Mouse (Mus musculus) kidney, embryonic 15.5 days (tissue): ENCODE results near the gene Fmo1. TPM values are rescaled to one million over a fixed set of nuclear protein-coding genes. Genes with fewer than 3 reads are reported as not detected.

Source experiments
- ATAC-seq: fragments of 200-750 bp; cut with Nextera tagmentation; replicated peaks from 2 replicates; pipeline ENCODE4 v1.8.0; 2017; ENCODE audit warnings: moderate TSS enrichment; ENCODE audit not compliant: low FRiP score
- H3K27ac ChIP-seq: fragments of 300-500 bp; sonication (generic); 2 replicates; pipeline ENCODE4 v1.5.1; 2015; ENCODE audit warnings: mild to moderate bottlenecking, inconsistent platforms
- H3K27me3 ChIP-seq: fragments of 300-500 bp; sonication (generic); 2 replicates; pipeline ENCODE4 v1.6.1; 2015; ENCODE audit warnings: inconsistent platforms
- H3K36me3 ChIP-seq: fragments of 300-500 bp; sonication (generic); 2 replicates; pipeline ENCODE4 v1.6.1; 2015; ENCODE audit warnings: inconsistent platforms
- H3K4me1 ChIP-seq: fragments of 300-500 bp; sonication (generic); 2 replicates; pipeline ENCODE4 v1.6.1; 2015; ENCODE audit warnings: inconsistent platforms
- H3K4me2 ChIP-seq: fragments of 300-500 bp; sonication (generic); 2 replicates; pipeline ENCODE4 v1.6.1; 2015; ENCODE audit warnings: moderate library complexity, mild to moderate bottlenecking, inconsistent platforms
- H3K4me3 ChIP-seq: fragments of 300-500 bp; sonication (generic); replicated peaks from 2 replicates; pipeline ENCODE4 v1.5.1; 2015; ENCODE audit warnings: mild to moderate bottlenecking, inconsistent platforms
- H3K9ac ChIP-seq: fragments of 300-500 bp; sonication (generic); 2 replicates; pipeline ENCODE4 v1.6.1; 2015; ENCODE audit warnings: mild to moderate bottlenecking, inconsistent platforms
- H3K9me3 ChIP-seq: fragments of 300-500 bp; sonication (generic); replicated peaks from 2 replicates; pipeline ENCODE4 v1.6.1; 2016; ENCODE audit warnings: inconsistent platforms
- WGBS: fragments of 180-500 bp; shearing (Covaris S2); methylation state at CpG from one replicate; pipeline ENCODE4 v1.1.7; 2015; ENCODE audit warnings: mixed read lengths; 5-methylcytosine and 5-hydroxymethylcytosine counted together
- polyA plus RNA-seq: library from polyadenylated mRNA; unstranded; fragments of >200 nt; fragmentation: Nextera tagmentation; extraction: Ambion mirVana; gene quantifications from 2 replicates; pipeline ENCODE4 v1.2.1, GENCODE M21; 2015

Gene Fmo1
- 41.5 and 42.2 TPM in 2 replicates for polyA plus RNA-seq

DNA sequence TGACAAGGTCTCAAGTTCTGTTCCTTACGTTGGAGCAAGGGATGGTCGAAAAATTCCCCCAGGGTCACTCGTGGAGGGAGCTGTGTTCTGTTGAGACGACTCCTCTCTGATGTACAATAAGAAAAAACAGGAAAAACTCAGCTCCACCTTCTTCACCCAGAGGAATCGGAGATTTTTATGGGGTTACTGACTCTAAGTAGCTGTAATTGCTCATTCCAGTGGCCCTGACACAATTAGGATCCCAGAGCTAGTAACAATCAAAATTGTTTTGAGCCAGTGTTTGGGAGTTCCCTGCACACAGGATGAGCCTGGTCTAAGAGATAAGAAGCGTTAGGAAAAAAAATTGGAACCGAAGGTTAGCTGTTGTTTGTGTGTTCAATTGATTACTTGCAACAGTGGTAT is at the start of gene Fmo1:
Fmo1 (minus strand) TSS at position 331 of the 402 bp plus-strand sequence.
- no peak for ATAC-seq
- Histone ChIP-seq H3K4me2 (no peak within 1 kb of the TSS), H3K9ac (no peak within 1 kb of the TSS), H3K27ac (peak within 1 kb of the TSS; percentile 22), H3K27me3 (no peaks in the 10 kb centered on the region), H3K4me3 (no peak within 1 kb of the TSS), H3K36me3 (no peaks in the 10 kb centered on the region), H3K9me3 (no peaks in the 10 kb centered on the region), H3K4me1 (peaks cover 10% of the 10 kb centered on the region)
- 31% methylated on average over 7 of the region's 7 CpGs for WGBS

DNA sequence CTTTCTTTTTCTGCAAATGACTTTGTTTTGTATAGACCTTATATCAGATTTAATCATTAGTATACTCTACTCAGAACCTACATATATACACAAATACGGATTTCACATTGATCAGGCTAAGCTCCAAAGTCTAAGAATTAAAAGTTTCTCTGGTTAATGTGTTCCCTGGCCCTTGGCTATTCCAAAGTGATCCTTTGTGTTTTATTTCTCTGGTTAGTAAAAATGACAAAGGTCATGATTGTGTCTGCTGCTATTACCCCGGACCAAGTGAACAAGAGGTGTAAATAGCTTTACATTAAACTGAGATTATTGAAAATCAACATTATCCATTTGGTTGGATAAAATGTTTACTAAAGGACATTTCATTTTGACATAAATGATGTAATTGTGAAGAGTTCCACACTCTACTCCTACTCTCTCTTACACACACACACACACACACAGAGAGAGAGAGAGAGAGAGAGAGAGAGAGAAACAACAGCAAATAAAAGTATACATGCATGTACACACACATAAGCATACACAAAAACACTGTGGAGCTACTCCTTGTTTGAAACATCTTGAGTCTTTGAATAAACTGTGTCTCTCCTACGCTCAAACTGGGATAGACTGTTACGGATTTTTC is 48.6 kb upstream of the Fmo1 start:
- H3K36me3 ChIP-seq: no peaks in the 10 kb centered on the region
- 85% methylated on average over 4 of the region's 4 CpGs for WGBS
- H3K27me3 ChIP-seq: no peaks in the 10 kb centered on the region
- H3K9me3 ChIP-seq: no peaks in the 10 kb centered on the region
- no peaks in the 10 kb centered on the region for H3K4me1 ChIP-seq
- no peak overlapping the region for H3K27ac ChIP-seq
- H3K4me3 ChIP-seq: no peak overlapping the region
- no peak overlapping the region for H3K4me2 ChIP-seq
- H3K9ac ChIP-seq: no peak overlapping the region
- ATAC-seq: no peak

DNA sequence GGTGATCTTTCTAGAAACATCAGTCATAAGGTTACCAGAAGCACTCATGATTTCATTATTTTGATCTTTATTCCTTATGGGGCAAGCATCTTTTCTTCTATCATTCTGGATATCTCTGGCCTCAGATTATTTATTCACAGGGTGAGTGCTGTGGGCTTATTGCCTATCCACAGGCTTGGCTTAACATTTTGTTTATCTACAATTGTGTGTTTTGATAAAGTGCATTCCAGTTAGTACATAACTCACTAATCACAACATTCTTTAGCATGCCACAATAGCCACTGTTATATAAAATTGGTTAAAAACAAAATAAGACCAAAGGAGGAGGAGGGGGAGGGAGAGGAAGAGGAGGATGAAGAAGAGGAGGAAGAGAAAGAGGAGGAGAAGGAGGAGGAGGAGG is 45.7 kb upstream of the Fmo1 start:
- Histone ChIP-seq H3K27ac (no peak overlapping the region), H3K36me3 (no peaks in the 10 kb centered on the region), H3K4me1 (no peaks in the 10 kb centered on the region), H3K4me2 (no peak overlapping the region), H3K9ac (no peak overlapping the region), H3K9me3 (no peaks in the 10 kb centered on the region), H3K4me3 (no peak overlapping the region), H3K27me3 (no peaks in the 10 kb centered on the region)
- no peak for ATAC-seq

DNA sequence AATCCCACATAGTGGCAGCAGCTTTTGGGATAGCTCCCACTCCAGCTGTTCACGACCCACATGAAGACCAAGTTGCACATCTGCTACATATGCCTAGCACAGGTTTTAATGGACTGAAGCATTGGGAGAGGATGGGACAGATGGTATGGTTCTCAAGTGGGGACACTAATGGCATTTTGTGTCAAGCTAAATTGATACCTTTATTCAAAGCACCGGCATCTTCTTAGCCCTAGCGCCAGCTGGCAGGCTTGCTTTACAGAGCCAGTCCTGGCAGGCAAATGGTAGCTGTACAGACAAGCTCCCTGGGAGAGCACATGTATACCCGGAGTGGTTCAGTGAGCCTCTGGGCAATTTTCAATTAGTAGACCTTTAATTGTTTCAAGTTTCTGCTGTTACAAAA is 35.5 kb upstream of the Fmo1 start:
- Histone ChIP-seq H3K9ac (no peak overlapping the region), H3K9me3 (no peaks in the 10 kb centered on the region), H3K4me3 (no peak overlapping the region), H3K27ac (no peak overlapping the region), H3K27me3 (no peaks in the 10 kb centered on the region), H3K4me1 (no peaks in the 10 kb centered on the region), H3K36me3 (no peaks in the 10 kb centered on the region), H3K4me2 (no peak overlapping the region)
- 50% methylated on average over 4 of the region's 4 CpGs for WGBS
- ATAC-seq: no peak

DNA sequence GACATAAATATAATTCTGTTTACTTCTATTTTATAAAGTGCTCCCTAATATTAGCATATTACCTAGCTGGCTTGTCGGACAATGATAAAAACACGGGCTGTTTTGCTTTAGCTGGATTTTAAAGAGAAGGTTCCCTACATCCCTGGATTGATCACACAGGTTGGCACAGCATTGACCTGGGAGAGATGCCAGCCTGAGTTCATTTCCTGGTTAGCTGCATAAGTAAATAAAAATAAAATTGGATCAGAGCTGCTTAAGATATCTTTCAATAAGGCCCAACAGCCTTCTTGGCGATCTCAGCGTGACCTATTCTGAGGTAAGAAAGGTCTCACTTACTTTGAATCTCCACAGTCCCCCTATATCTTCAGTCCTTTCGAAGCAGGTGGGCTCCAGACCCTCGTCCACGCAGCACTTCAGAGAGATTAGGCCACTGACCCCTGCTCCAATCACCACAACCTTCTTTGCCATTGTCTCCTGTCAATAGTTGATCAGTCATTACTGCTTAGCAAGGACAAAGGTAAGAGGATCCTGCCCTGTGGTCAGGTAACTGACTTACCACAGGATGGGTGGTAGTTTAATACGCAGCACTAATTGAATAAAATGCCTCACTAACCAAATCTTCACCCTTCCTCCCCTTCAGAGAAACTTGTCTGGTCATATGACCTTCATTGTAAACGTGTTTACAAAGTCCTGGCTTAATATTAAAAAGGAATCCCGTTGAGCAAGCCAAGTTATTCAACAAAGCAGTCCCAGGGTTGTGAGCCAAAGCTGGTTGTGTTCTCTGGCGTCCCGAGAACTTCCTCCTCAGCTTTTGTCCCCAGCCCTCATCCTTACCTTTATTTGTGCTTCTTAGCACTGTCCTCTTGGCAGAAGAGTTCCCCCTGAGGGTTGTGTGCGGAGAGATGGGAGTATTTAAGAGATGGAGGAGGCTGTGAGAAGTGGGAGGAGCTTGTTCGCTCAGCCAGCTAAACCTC is 31.7 kb upstream of the Fmo1 start, which contains the start of gene Fmo2:
Fmo2 (minus strand) TSS at position 889 of the 974 bp plus-strand sequence.
- ATAC-seq: no peak; the same call in 1 of the 2 replicates
- Histone ChIP-seq H3K9me3 (no peaks in the 10 kb centered on the region), H3K4me2 (no peak within 1 kb of the TSS), H3K4me1 (no peaks in the 10 kb centered on the region), H3K36me3 (no peaks in the 10 kb centered on the region), H3K27ac (no peak within 1 kb of the TSS), H3K27me3 (no peaks in the 10 kb centered on the region), H3K4me3 (no peak within 1 kb of the TSS), H3K9ac (no peak within 1 kb of the TSS)
- 76% methylated on average over 14 of the region's 14 CpGs for WGBS

DNA sequence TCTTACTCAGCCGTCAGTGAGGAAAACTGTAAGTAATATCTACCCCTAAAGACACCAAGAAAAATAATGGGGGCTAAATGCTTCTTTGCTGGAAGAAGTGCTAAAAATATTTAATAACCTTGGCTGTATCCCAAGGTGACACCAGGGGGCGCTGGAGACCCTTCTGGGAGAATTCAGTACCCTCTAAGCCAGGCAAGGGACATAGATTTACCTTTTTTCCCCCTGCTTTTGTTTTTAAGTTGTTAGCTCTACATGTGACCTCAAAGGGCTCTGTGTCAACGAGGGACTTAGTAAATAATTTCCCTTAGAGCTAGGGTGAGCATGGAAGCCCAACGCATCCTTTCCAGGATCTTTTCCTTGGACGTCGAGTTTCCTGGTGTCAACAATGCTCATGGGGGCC is 29.5 kb upstream of the Fmo1 start:
- ATAC-seq: peak; percentile 49
- 29% methylated on average over 6 of the region's 6 CpGs for WGBS

DNA sequence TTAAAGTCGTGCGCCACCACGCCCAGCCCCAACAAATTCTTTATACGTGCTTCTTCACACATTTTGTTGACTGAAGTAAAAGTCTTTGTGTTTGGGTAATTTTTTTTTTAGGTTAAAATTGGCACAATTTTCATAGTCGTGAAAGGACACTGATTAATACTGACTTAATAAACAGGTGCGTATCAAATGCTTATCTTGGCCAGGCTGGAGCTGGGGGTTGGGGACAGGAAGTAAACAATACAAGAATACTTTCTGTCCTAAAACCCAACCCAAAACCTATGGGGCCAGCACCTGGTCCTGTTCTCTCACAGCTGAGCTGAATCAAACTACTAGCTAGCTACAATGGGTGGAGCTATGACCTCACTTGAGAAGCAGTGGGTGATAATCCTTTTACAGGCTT is 26.6 kb upstream of the Fmo1 start:
- H3K9me3 ChIP-seq: no peaks in the 10 kb centered on the region
- no peak for ATAC-seq
- no peaks in the 10 kb centered on the region for H3K4me1 ChIP-seq
- no peak overlapping the region for H3K4me2 ChIP-seq
- H3K27me3 ChIP-seq: no peaks in the 10 kb centered on the region
- WGBS: 86% methylated on average over 6 of the region's 6 CpGs
- H3K27ac ChIP-seq: no peak overlapping the region
- H3K9ac ChIP-seq: no peak overlapping the region
- H3K4me3 ChIP-seq: no peak overlapping the region
- no peaks in the 10 kb centered on the region for H3K36me3 ChIP-seq

More for the DNA sequence above, 29.5 kb upstream of the Fmo1 start:
- Histone ChIP-seq H3K27me3 (no peaks in the 10 kb centered on the region), H3K36me3 (no peaks in the 10 kb centered on the region), H3K4me3 (no peak overlapping the region), H3K4me2 (no peak overlapping the region), H3K9ac (no peak overlapping the region), H3K9me3 (no peaks in the 10 kb centered on the region), H3K27ac (no peak overlapping the region), H3K4me1 (no peaks in the 10 kb centered on the region)

DNA sequence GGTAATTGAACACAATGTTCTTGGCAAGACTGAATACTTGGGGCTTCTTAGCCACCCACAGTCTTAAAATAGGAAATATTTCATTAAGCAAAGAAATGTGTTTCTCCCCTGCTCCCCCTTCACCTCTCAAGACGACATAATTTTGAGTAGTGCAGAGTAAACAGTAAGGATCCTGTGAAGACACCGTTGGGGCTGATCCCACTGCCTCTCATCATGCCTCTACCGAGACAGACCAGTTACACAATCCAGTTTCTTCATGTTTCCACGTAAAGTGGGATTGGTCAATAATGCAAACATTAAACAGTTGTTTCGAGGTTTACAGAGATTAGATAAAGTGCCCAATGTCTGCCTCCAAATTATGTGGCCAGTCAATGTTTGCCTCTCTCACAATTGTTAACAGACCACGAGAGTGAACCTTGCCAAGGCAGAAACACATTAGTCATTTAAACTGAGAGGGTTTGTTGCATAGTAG is 25.6 kb upstream of the Fmo1 start:
- Histone ChIP-seq H3K9ac (no peak overlapping the region), H3K4me3 (no peak overlapping the region), H3K36me3 (no peaks in the 10 kb centered on the region), H3K4me1 (no peaks in the 10 kb centered on the region), H3K9me3 (no peaks in the 10 kb centered on the region), H3K27ac (no peak overlapping the region), H3K4me2 (no peak overlapping the region), H3K27me3 (no peaks in the 10 kb centered on the region)
- ATAC-seq: no peak
- WGBS: 72% methylated on average over 6 of the region's 6 CpGs

DNA sequence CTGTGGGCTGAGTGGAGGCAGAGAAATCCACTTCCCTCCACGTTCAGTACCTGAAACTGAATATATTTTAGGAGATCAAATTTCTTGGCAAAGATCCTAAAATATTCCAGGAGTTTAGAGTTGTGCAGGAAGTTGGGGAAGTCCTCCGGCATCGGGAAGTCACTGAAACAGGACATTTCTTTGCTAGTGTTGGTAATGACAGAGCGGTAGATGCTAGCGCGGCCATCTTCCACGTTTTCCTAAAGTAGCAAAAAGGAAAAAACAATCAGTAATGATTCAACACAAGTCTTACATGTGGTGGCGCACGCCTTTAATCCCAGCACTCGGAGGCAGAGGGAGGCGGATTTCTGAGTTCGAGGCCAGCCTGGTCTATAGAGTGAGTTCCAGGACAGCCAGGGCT is 22.2 kb upstream of the Fmo1 start:
- Histone ChIP-seq H3K9me3 (no peaks in the 10 kb centered on the region), H3K4me2 (no peak overlapping the region), H3K4me1 (0 out of 2 replicates have a peak, but pooled peaks cover 2% of the 10 kb centered on the region), H3K9ac (no peak overlapping the region), H3K36me3 (no peaks in the 10 kb centered on the region), H3K27ac (no peak overlapping the region), H3K27me3 (no peaks in the 10 kb centered on the region), H3K4me3 (no peak overlapping the region)
- ATAC-seq: no peak
- 86% methylated on average over 12 of the region's 12 CpGs for WGBS

DNA sequence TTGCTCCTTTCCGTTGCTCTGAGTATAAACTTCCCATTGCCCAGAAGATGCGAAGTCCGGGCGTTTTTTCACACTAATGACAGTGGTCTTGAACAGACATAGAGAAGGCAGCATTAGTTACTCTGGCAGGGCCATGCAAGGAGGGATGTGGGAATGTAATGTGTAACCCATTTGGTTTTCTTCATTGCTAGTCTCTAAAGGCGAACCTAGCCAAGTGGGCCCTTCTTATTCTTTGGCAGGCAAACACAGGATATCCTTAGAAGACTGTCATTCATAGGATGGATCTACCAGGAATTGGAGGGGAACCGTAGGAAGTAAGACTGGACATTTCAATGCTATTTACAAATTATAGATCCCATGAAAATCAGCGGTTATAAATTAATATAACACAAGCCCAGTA is 21.2 kb upstream of the Fmo1 start:
- Histone ChIP-seq H3K4me1 (0 out of 2 replicates have a peak, but pooled peaks cover 2% of the 10 kb centered on the region), H3K27ac (no peak overlapping the region), H3K4me2 (no peak overlapping the region), H3K36me3 (no peaks in the 10 kb centered on the region), H3K4me3 (no peak overlapping the region), H3K9ac (no peak overlapping the region), H3K27me3 (no peaks in the 10 kb centered on the region), H3K9me3 (no peaks in the 10 kb centered on the region)
- ATAC-seq: no peak
- 93% methylated on average over 7 of the region's 7 CpGs for WGBS

DNA sequence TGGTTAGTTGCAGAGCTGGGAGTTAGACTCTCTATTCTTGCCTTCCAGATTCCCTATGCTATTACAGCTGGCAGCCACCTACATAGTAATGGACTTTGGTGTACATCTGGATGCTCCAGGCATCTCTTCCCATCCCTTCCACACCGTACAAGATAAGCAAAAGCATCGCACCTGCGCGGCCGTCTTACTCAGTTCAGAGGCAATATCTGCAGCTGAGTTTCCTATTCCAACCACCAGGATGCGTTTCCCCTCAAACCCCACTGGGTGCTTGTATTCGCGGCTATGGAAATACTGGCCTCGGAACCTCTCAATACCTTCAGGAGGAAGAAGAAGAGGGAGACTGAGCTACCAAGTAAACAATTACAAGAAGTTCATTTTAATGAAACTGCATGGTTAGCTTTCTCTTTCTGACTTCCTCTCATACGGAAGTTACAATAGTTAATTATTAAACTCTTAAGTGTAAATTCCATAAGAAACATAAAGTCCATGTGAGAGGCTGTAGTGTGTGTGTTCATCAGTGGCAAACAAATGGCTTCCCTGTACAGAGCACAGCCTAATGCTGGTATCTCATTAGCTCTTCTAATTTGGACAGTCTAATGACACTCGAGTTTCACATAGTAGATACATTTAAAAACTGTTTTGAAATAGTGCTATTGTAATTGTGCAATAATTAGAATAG is 19.9 kb upstream of the Fmo1 start:
- H3K9me3 ChIP-seq: no peaks in the 10 kb centered on the region
- no peak overlapping the region for H3K4me3 ChIP-seq
- H3K36me3 ChIP-seq: no peaks in the 10 kb centered on the region
- H3K9ac ChIP-seq: no peak overlapping the region
- H3K4me1 ChIP-seq: 0 out of 2 replicates have a peak, but pooled peaks cover 2% of the 10 kb centered on the region
- WGBS: 79% methylated on average over 11 of the region's 11 CpGs
- H3K4me2 ChIP-seq: no peak overlapping the region
- ATAC-seq: peak; percentile 77
- no peaks in the 10 kb centered on the region for H3K27me3 ChIP-seq
- no peak overlapping the region for H3K27ac ChIP-seq

DNA sequence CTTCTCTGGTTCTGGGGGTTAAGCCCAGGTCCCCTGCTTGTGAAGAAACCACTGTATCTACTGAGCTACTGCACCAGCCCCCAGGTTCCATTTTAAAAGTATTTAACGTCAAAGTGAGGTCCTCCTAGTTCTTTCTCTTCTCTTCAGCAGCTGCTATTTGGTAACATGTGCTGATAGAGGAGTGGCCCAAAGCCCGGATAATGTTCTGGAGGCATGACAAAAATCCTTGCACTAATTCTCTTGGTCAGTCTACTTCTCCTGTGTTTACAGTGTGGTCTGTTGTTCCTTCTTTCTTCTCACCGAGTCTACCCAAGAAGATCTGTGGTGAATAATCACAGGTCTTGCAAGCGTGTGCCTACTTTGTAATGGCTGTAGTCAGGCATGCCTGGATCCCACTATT is 16.3 kb upstream of the Fmo1 start:
- Histone ChIP-seq H3K27ac (no peak overlapping the region), H3K9me3 (no peaks in the 10 kb centered on the region), H3K4me1 (0 out of 2 replicates have a peak, but pooled peaks cover 2% of the 10 kb centered on the region), H3K4me2 (no peak overlapping the region), H3K9ac (no peak overlapping the region), H3K27me3 (no peaks in the 10 kb centered on the region), H3K4me3 (no peak overlapping the region), H3K36me3 (no peaks in the 10 kb centered on the region)
- ATAC-seq: no peak
- 75% methylated on average over 4 of the region's 4 CpGs for WGBS
